ENCODE assay signal across 21 mouse cellular contexts in genomic region chr8:18528120-18528519, GRCm38 (mm10).
"Had no signal": no experiment of that assay in that cellular context is flagged by ENCODE, and none has a peak within 500 bp of the region (broad histone marks: within the 10 kb centered on the region; RNA-seq: fewer than 3 reads in every experiment).

No protein-coding gene starts in this region.

- H3K27me3 ChIP-seq: lung, embryonic 15.5 days; midbrain, embryonic 12.5 days; neural tube, embryonic 13.5 days; neural tube, embryonic 15.5 days had no signal

- DNase-seq: lung, adult 2 months; lung, postnatal 14 days; lung, postnatal 36 days; midbrain, embryonic 14.5 days; retina, postnatal 1 day; right cerebral cortex, adult 18-20 months; right cerebral cortex, postnatal 25 days; right cerebral cortex, postnatal 4 days; spleen, adult 18-20 months; thymus, adult 18-20 months; thymus, postnatal 14 days; thymus, postnatal 36 days had no signal

- H3K9me3 ChIP-seq: lung, embryonic 15.5 days; midbrain, embryonic 10.5 days; midbrain, embryonic 12.5 days; neural tube, embryonic 13.5 days; neural tube, embryonic 15.5 days had no signal

- H3K4me2 ChIP-seq: lung, embryonic 15.5 days; midbrain, embryonic 12.5 days; neural tube, embryonic 13.5 days; neural tube, embryonic 15.5 days had no signal

- H3K9ac ChIP-seq: lung, embryonic 15.5 days; midbrain, embryonic 12.5 days; neural tube, embryonic 13.5 days; neural tube, embryonic 15.5 days had no signal

- H3K27ac ChIP-seq: lung, embryonic 15.5 days; macrophage; midbrain, embryonic 10.5 days; midbrain, embryonic 12.5 days; neural tube, embryonic 13.5 days; neural tube, embryonic 15.5 days had no signal

- ATAC-seq: lung, postnatal 0 days; midbrain, embryonic 16.5 days had no signal

- H3K36me3 ChIP-seq: lung, embryonic 15.5 days; midbrain, embryonic 10.5 days; midbrain, embryonic 12.5 days; neural tube, embryonic 13.5 days; neural tube, embryonic 15.5 days had no signal

- H3K4me1 ChIP-seq: lung, embryonic 15.5 days; midbrain, embryonic 10.5 days; midbrain, embryonic 12.5 days; neural tube, embryonic 13.5 days; neural tube, embryonic 15.5 days had no signal

- H3K4me3 ChIP-seq: lung, embryonic 15.5 days; midbrain, embryonic 10.5 days; midbrain, embryonic 12.5 days; myocyte; neural tube, embryonic 13.5 days; neural tube, embryonic 15.5 days had no signal
